Mouse (Mus musculus) left cerebral cortex, adult 11 months (tissue): ENCODE results near the gene Tapbp.
A peak's percentile ranks its signal among the peaks of the same experiment; 100 is the strongest.
"Not testable (repeated sequence)": the region's sequence is repeated elsewhere in the genome, so short reads cannot be mapped to it uniquely, and the experiment has no call there.

ENCODE experiments used
- DNase-seq: peaks from one replicate; pipeline ENCODE4 v3.0.0; 2022; ENCODE audit warnings: low spot score

Gene Tapbp

GRCm38 (mm10) chr17:33948090-33948904 is 32.6 kb downstream of the Tapbp start:
- no peak for DNase-seq

- no peak for DNase-seq
Observed at GRCm38 (mm10) chr17:33948905-33949537, 33.3 kb downstream of the Tapbp start.

GRCm38 (mm10) chr17:33950131-33950625 is 34.5 kb downstream of the Tapbp start:
- no peak for DNase-seq

GRCm38 (mm10) chr17:33951021-33951946 is 35.6 kb downstream of the Tapbp start, which contains the start of gene B3galt4:
B3galt4 (minus strand) TSS chr17:33951488.
- no peak for DNase-seq

DNA sequence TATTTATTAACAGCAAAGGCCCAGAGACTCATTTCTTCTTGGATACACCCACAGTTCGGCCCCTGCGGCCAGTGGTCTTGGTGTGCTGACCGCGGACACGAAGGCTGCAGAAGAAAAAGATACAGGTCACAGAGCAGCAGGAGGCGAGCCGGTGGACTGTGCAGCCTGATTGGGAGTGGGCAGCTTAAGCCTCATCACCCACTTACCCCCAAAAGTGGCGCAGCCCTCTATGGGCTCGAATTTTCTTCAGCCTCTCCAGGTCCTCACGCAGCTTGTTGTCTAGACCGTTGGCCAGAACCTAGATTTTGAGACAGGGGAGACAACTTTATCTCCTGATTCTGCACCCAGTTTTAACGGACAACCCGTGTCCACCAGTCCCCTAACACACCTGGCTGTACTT is 36.3 kb downstream of the Tapbp start:
- DNase-seq = not testable (repeated sequence)

GRCm38 (mm10) chr17:33952879-33953278 is 37.2 kb downstream of the Tapbp start:
- DNase-seq = no peak

DNA sequence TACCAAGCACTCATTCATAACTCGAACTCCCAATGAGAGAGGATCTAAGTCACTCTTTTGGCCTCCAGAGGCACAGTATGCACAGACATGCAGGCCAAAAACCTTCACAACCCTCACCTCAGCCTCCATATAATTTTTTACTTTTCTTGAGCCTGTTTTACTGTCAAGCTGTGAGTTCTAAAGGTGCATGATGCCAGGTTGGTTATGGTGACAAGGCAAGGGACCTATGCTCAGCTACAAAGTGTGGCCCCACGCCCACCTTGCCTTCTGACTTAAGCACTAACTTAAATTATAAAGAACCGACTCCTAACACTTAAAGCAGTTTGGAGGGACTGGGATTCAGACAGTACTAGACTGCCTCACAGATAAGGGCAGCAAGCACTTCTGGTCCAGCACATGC is 37.6 kb downstream of the Tapbp start:
- no peak for DNase-seq

DNA sequence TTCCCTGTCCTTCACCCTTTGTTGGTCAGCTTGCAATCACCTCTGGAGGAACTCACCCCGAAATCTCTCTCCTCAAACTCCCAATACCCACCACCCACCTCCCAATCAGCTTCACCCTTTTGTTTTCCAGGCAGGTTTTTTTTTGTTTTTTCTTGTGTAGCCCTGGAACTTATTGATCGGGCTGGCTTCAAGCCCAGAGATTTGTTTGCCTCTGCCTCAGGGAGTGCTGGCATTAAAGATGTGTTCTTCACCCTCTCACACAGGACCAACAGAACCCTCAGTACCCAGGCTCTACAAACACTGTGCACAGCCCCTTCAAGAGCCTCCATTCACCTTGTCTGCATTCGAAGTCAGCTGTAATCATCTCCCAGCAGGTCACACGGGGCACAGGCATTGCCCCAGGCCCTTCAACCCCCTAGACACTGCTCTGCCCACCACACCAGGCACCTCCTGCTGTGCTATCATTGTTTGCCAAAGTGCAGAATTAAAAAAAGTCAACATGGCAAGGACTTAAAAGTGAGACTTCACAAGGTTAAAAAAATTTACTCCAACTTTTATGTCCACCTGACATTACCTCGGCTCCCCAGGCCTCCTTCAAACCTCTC is 38.4 kb downstream of the Tapbp start:
- no peak for DNase-seq

DNA sequence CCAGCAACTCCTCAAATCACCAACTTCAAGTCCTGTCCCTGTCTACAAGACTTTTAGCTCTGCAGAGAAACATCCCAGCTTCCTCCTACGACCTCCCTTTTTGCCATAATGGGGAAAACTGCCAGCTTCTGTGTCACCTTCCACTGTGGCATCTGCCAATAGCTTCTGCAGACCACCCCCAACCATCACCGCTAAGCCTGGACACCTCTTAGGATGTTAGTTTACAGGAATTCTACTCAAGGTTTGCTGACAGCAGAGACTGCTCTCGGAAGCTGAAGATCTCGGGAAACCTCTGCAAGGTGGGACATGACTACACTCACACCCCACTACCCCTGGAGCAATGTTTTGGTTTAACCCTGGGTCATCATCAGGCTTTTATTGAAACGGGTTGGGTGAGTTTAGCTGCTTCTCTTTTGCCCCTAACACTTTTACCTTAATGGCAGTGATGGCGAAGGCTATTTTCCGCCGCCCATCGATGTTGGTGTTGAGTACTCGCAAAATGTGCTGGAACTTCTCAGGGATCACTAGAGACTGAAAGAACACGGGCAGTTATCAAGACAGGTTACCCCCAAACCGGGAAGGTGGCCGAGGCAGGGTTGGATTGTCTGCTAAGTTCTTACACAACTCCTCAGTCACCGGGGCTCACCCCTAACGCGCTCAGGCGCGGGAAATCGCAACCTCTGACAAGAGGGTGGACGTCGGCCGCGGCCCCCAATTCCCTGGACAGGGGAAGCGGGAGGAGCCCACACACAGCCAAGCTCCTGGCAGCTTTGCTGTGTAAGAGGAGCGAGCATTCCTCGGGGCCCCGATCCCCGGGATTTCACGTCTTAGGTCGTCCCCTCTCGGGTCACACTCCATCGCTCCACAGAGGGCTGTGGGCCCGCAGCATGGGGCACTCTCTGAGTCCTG is 39.2 kb downstream of the Tapbp start:
- no peak for DNase-seq

DNA sequence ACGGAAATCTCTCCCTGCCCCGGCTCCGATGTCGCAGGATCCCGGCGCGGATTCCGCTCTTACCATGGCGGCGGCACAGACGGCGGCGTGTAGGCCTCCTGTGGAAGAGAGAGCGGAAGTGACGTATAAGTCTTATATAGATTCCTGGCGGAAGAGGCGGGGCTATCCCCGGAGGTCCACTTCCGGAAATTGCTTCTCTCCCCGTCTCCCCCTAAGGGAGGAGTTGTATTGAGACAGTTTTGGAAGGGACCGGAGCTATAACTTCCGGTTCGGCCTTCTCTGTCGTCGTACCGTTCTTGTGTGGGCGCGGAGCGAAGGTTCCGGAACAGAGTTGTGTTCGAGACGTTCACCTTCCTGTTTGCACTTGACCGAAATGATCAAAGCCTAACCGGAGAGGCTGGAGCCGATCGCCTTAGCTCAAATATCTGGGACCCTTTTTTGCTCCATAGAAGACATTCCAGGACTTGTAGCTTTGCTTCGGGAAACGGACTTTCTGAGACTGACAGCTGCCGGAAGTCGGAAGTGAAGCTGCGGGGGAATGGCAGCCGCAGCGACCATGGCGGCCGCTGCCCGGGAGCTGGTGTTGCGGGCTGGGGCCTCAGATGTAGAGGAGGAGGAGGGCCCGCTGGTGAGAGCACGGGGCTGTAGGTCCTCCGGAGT is 40.0 kb downstream of the Tapbp start, which contains the start of the genes Vps52 and Rps18:
Vps52 (plus strand) TSS at position 258 of the 660 bp plus-strand sequence.
Rps18 (minus strand) TSS at position 447 of the 660 bp plus-strand sequence.
- DNase-seq = peak; percentile 98

DNA sequence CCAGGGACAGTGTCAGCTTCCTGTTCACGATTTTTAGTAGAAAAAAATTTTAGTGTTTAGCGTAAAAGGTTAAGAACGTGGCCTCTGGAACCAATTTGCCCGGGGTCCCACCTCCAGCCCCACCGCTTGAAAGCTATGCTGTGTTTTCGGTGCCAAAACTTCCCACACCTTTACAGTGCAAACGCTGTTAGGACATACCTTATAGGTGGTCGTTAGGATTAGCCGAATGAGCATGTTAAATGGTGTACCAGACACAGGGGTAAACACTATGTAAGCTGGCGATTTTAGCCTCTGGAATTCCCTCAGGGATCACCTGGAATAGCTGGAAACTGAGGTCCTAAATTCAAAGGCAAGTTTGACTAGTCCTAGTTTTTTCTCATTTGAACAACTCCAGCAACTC is 40.6 kb downstream of the Tapbp start:
- no peak for DNase-seq

GRCm38 (mm10) chr17:33957493-33957892 is 41.8 kb downstream of the Tapbp start:
- DNase-seq = no peak

DNA sequence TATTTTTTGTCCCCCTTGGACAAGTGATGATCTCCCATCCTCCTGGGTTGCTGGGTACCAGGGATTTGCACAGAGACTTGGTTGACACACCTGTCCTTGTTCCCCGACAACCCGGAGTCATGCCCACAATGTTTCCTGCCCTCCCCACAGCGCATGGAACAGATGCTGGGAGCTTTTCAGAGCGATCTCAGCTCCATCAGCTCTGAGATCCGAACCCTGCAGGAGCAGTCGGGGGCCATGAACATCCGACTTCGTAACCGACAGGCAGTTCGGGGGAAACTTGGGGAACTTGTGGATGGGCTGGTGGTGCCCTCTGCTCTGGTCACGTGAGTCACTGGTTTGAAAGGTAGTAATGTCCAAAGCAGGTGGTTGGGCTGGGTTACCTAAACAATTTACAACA is 42.8 kb downstream of the Tapbp start:
- no peak for DNase-seq

GRCm38 (mm10) chr17:33959135-33959534 is 43.4 kb downstream of the Tapbp start:
- DNase-seq = no peak

DNA sequence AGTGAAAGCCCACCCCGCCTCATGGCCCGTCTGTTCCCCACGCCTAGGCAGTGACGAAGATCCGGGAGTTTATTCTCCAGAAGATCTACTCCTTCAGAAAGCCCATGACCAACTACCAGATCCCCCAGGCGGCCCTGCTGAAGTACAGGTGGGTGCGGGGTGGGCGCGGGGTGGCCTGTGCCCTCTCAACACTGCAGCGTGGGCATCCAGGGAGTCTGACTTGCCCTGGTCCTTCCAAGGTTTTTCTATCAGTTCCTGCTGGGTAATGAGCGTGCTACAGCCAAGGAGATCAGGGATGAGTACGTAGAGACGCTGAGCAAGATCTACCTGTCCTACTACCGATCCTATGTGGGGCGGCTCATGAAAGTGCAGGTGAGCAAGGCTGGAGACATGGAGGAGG is 44.2 kb downstream of the Tapbp start:
- DNase-seq = no peak

- no peak for DNase-seq
Observed at GRCm38 (mm10) chr17:33962876-33963275, 47.2 kb downstream of the Tapbp start.

- no peak for DNase-seq
Observed at GRCm38 (mm10) chr17:33965082-33965845, 49.6 kb downstream of the Tapbp start.

DNA sequence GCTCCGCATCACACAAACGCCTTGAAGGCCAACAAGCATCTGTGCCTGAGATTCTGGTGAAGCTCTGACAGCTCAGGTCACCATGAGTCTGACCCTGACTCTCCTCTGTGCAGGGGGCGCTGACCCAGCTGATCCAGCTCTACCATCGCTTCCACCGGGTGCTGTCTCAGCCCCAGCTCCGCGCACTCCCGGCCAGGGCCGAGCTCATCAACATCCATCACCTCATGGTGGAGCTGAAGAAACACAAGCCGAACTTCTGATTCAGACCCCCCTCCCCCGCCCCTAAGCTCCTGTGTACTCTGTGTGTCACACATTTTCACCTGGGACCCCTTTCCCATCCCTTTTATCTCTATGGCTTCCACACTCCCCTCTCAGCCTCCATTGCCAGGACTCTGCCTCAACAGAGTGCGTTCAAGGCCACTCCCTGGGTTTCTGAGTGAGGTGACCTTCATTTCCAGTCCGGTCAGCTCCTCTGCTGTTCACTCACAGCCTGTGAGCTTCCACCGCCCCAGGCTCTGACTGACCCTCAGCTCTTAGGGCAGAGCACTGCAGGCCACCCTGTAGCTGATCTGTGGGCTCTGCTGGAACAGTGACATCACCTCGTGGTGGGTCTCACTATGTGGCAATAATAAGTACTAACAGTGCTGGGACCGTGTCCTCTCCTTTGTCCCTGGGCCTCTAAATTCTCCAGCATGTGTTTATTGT is 50.3 kb downstream of the Tapbp start:
- no peak for DNase-seq

DNA sequence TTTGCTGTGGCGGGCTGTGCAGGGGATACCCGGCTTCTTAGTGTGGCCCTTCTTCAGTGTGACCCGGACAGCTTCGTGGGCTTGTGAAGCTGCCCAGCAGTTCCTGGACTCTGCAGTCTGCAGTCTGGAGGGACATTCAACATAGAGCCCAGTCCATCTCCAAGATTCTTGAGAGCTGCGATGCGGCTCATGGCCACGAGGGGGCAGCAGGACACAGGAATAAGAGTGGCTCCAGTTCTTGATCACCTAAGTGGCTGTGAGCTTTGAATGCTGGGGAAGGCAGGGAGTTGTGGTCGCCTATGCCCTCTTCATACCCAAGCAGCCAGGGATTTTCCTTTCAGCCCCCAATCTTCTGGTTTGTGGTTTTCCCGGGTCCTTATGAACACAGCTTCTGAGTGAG is 52.8 kb downstream of the Tapbp start:
- DNase-seq = no peak
